Mouse (Mus musculus) cerebellum, adult 8-10 months (tissue): ENCODE measurements around the gene Rasl11b.

Experiments used
- DNase-seq: peaks from one replicate; pipeline ENCODE4 v3.0.0; 2022

Gene Rasl11b

DNA sequence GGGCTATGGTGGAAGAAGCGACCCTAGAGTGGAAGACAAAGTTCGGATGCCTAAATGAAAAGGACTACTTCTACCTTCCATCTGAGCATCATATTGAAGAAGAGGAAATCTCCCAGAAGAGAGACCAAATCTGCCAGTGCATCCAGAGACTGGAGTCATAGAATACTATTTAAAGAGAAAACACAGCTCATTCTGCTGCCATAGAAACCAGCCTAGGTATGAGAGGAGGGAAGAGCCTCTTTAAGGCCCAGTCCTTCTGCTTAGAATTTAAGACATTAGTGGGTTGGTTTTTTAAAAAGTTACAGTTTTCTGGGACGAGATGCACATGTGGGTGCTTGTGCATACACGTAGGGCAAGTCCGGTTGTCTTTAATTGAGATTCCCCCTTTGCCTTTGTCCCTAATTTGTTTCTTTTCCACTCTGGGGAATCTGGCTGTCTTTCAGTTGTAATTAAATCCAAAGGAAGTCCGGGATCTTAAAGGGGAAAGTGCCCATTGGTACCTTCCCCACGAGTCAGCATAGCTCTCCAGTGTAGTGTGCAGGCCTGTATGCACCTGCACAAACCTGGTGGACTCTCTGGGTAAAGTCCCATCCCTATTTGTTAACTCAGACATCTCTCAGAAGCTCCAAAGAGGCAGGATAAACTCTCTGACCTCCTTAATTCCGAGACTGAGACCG is 5.5 kb upstream of the Rasl11b start:
- no peak for DNase-seq

GRCm38 (mm10) chr5:74190161-74190491 is 5.0 kb upstream of the Rasl11b start:
- DNase-seq, result no peak

DNA sequence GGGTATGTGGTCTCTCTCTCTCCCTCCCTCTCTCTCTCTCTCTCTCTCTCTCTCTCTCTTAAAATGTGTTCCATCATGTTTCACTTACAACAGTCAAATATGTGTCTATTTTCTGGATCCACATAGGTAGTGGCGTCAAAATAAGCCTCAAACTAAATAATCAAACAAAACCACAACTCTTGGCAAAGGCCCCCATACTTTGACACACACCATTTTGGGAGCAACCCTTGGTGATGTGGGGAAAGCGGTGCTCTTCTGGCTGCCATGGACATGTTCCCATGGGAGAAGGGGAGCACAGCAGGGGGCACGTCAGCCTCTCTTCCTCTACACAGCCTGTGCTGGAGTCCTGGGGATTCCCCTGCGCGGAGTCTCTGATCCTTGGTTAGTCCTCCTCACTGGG is 4.2 kb upstream of the Rasl11b start:
- DNase-seq, result no peak

- DNase-seq, result no peak
Measured at GRCm38 (mm10) chr5:74193008-74193407, 2.1 kb upstream of the Rasl11b start.

DNA sequence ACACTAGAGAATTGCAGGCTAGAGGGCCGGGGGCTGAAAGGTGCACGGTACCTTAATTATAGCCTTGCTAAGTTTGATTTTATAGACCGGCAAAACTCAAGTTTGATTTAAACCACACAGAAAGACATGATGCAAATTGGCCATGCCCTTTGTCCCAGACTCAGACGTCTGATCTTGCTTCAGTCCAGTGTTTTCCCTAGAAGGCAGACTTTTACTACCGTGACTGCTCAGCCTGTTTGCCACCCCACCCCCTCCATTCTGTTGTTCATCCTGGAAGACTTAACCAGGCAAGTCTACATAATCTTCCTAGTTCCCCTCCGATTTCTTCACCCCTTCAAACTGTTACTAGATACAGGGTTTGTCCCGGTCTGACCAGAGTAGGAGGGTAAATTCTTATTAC is 1.5 kb upstream of the Rasl11b start:
- no peak for DNase-seq

- DNase-seq, result no peak
Measured at GRCm38 (mm10) chr5:74194027-74194840, 852 bp upstream of the Rasl11b start.

DNA sequence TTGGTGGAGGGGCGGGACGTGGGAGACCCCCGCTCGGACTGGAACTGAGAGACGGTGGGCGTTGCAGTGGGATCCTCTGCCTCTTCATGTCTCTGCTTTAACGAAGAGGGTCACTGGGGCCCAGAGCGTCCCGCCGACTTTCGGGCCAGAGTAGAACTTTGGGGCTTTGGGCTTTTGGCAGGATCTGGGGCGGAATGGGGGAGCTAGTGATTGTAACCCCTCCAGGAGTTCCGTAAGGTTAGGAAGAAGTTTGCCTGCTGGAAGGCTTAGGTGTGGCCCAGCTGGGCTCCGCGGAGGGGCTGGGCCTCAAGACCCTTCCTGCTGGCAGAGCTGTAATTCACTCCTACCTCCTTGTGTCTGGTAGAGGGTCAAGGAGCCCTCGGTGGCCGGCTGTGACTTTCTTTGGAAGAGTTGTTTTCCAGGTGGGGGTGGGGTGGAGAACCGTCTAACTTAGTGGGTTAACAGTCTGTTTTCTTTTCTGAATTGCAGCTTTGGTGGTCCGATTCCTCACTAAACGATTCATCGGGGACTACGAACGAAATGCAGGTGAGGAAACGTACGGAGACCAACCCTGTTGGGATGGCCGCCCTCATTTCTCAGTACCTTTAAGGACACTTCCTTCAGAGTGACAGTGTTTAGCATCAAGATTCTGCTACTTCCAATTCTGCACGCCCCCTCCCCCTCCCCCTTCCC is 674 bp downstream of the Rasl11b start:
- DNase-seq, result no peak

- DNase-seq, result no peak
Measured at GRCm38 (mm10) chr5:74196307-74196618, 1.2 kb downstream of the Rasl11b start.

GRCm38 (mm10) chr5:74197541-74198330 is 2.6 kb downstream of the Rasl11b start:
- no peak for DNase-seq

DNA sequence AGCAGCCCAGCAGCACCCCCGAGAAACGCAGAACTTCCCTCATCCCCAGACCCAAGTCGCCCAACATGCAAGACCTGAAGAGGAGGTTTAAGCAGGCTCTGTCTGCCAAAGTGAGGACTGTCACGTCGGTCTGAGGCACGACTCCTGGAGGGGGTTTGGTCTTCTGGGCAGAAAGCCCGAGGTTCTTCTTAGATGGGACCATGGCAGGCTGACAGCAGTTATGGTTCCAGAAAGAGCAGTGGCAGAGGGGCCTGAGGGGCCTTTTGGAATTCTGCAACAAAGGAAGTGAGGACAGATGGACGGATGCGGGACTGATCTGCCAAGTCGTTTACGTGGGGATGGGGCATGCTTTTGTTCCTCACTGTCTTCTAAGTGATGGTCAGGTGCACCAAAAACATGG is 3.4 kb downstream of the Rasl11b start:
- DNase-seq, result no peak

- DNase-seq, result no peak
Measured at GRCm38 (mm10) chr5:74199793-74200192, 4.7 kb downstream of the Rasl11b start.

- no peak for DNase-seq
Measured at GRCm38 (mm10) chr5:74200481-74200880, 5.4 kb downstream of the Rasl11b start.

- no peak for DNase-seq
Measured at GRCm38 (mm10) chr5:74201570-74202357, 6.7 kb downstream of the Rasl11b start.

DNA sequence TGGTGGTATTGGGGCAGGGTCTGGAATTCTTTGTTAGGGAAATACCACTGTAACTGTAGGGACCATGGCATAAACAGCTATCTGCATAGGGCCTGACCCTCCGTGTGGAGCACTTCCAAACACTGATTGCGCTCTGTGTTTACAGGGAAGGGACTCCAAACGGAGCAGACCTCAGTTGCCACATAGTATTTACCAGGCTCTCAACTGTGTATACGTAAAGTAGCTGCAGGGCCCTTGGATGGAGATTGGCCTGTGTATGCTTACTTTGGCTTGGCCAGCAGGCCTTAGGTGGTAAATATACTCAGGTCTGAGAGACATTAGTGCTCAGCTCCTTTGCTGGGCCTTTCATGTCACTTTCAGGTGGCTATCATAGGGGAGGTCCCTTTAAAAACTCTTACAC is 7.4 kb downstream of the Rasl11b start:
- DNase-seq, result no peak

DNA sequence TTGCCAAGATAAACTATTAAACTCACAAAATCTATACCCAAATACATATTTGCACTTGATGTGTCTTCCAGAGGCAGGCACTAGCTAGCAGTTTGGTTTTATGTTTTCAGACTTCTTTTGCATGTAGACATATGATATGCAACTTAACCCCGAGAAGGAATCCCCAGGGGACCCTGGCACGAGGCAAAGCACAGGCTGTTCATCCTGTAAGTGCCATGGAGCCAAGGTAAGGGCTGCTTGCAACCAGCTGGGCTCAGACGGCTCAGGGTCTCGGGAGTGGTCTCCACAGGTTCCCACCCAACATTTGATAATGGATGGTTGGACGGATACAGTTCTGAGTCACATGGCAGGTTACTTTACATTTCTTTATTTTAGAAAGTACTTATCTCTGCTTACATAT is 9.4 kb downstream of the Rasl11b start:
- no peak for DNase-seq

DNA sequence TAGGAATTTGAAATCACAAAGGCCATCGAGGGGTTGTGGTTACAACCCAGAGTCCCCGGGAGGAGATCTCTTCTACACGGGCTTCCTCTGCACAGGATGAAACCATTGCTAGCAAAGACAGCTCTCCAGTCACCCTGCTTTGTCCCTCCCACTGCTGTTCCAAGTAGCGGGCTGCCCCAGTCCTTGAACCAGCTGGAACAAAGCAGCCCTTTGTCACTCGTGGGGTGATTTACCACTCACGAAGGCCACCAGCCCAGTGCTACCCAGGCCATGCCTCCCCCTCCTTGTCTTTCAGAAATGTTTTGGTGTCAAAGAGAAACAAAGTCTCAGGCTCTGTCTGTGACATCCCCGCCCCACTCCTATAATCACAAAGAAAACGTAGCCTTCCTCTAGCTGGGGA is 10.4 kb downstream of the Rasl11b start:
- no peak for DNase-seq

GRCm38 (mm10) chr5:74206038-74206437 is 11.0 kb downstream of the Rasl11b start:
- DNase-seq, result no peak

GRCm38 (mm10) chr5:74206649-74207048 is 11.6 kb downstream of the Rasl11b start:
- no peak for DNase-seq

GRCm38 (mm10) chr5:74207209-74207608 is 12.1 kb downstream of the Rasl11b start:
- DNase-seq, result no peak

GRCm38 (mm10) chr5:74208438-74208837 is 13.4 kb downstream of the Rasl11b start:
- DNase-seq, result no peak

DNA sequence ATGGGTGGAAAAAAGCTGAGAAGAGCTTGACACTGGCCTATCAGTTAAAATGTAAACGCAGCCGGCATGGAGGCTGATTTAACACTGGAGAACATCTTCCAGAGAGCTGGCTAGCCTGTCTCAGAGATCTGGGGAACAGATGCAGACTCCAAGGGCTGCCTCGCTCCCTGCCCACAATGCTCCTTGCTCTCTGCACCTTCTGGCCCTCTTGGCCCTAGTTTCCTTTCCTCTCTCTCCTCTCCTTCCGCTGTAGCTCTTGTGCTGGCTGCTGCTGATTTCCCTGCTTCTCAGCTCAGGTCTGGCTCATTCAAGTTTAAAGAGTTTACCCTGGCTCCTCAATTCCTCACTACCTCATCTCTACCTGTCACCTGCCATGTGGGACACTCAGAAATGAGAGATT is 14.6 kb downstream of the Rasl11b start:
- DNase-seq, result no peak

DNA sequence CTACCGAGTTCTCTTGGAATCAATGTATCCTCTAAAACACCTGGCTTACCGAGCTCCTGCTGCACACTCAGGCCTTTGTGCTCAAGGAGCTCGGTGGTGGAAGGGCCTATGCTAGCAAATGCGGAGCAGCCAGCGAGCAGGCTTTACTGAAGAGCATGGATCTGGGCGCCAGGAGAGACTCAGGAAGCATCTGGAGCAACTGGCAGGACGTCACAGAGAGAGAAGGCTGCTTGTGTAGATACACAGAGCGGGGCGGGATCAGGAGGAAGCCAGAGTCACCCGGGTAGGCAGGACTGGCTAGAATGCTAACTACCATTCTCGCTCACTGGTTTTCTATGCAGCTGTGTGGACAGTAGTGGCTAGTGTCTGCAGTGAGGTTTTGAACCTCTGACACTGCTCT is 16.3 kb downstream of the Rasl11b start:
- no peak for DNase-seq
